Mouse (Mus musculus): ENCODE data around the gene B430306N03Rik. TPM values are rescaled to one million over a fixed set of nuclear protein-coding genes. Genes with fewer than 3 reads are reported as not detected.
"Not testable (repeated sequence)": the region's sequence is repeated elsewhere in the genome, so short reads cannot be mapped to it uniquely, and the experiment has no call there.

B430306N03Rik gene
- total RNA-seq, 2 experiments from 2014 or later, result not detected

DNA sequence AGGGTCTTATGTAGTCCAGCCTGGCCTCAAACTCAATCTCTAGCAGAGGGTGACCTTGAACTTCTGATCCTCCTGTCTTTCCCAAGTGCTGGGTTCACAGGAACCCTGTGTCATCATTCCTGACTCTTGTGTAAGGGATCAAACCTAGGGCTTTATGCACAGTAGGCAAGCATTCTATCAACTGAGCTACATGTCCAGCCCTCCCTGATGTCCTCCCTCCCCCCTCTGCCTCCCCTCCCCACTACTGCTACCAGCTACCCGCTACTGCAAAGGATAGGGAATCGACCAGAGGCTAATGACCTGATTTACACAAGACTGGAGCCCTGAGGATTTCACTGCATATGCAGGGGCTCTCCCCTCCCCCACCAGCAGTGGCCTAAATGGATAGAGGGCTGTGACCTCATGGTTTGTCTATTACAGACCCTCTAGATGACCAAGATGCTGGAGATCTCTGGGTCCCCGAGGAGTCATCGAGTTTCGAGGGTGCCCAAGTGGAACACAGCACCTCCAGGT is 34.8 kb downstream of the B430306N03Rik start:
- no peak for DNase-seq (ENCODE audit: extremely low spot score in 1 of 2, low spot score in 2 of 2)
- intact Hi-C loops (cut with DNase I), result no loop called here

DNA sequence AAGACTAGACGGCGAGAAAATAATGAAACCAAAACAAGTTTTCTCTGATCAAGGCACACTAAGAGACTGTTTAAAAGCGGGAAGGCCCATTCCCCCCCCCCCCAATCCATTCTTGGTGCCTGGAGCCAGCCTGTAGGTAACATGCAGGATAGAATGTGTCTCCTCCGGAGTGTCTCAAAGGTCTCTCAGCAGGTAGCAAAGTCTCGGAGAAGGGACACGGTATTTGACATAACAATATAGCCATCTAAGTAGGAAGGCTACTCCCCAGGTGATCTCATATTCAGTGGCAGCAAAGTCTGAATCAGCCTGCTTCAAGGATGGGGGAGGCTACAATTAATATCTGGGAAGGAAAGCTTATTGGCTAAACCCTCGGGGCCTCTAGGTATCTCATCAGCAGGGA is 37.0 kb downstream of the B430306N03Rik start:
- intact Hi-C loops (cut with DNase I); DNase-seq (ENCODE audit: extremely low spot score in 1 of 2, low spot score in 2 of 2): not testable (repeated sequence)

GRCm38 (mm10) chr17:48355822-48356221 is 39.9 kb downstream of the B430306N03Rik start:
- no peak for DNase-seq (ENCODE audit: extremely low spot score in 1 of 2, low spot score in 2 of 2)
- intact Hi-C loops (cut with DNase I), result no loop called here

DNA sequence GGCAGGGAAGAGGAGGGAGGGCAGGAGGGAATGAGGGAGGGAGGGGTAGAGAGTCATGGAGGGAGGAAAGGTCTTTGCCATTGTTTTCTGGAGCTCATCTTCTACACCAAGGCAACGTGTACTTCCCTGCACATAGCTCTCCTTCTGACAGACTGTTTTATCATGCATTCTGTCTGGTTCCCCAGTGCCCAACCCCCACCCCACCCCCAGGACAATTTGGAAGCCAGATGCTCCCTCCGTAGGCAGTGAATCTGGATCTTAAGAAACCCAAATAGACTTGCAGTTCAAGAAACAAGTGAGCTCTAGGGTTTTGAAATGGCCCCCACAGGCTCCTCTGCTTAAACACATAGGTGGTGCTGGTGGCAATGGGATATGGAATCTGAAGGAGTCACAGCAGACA is 42.0 kb downstream of the B430306N03Rik start:
- DNase-seq (ENCODE audit: extremely low spot score in 1 of 2, low spot score in 2 of 2), result no peak
- intact Hi-C loops (cut with DNase I), result no loop called here

DNA sequence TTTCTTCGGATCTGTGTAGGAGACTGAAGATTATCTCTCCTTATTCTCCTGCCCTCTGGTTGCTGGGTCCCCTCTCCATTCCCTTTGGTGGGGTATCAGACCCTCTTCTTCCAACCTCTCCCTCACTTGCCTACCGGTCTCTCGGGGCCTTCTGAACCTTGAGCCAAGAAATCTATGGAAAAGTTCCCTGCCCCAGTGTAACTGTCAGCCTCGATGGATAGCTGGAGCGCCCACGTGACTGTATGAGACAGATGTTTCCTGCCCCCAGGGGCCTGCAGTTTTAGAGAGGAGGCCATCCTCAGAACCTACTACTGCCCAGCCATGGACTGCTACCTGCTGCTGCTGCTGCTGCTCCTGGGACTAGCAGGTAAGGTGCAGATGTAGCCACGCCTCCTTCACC is 43.7 kb downstream of the B430306N03Rik start, which contains the start of gene Treml1:
Treml1 (plus strand) TSS at position 301 of the 400 bp plus-strand sequence.
- intact Hi-C loops (cut with DNase I), result no loop called here
- no peak for DNase-seq (ENCODE audit: extremely low spot score in 1 of 2, low spot score in 2 of 2)

GRCm38 (mm10) chr17:48360462-48360861 is 44.5 kb downstream of the B430306N03Rik start:
- intact Hi-C loops (cut with DNase I), result no loop called here
- DNase-seq (ENCODE audit: extremely low spot score in 1 of 2, low spot score in 2 of 2), result no peak

- intact Hi-C loops (cut with DNase I), result no loop called here
Measured at GRCm38 (mm10) chr17:48362346-48362745, 46.4 kb downstream of the B430306N03Rik start.

DNA sequence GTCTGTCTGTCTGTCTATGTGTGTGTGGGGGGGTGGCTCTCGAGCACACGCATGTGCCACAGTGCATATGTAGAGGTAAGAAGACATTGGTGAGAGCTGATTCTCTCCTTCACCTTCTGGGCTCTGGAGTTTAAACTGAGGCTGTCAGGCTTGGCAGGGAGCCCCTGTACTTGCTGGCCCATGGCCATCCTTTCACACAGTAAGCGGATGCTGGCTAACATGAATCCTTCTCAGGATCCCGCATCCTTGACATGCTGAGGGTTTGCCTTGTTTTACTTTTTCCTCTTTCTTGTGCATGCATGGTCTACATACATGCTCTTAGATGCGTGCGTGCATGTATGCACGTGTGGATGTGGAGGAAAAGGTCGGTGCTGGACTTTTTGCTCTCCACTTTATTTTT is 47.0 kb downstream of the B430306N03Rik start:
- DNase-seq (ENCODE audit: extremely low spot score in 1 of 2, low spot score in 2 of 2), result peak; percentile 64 to 68
- intact Hi-C loops (cut with DNase I), result no loop called here

More at GRCm38 (mm10) chr17:48362346-48362745, 46.4 kb downstream of the B430306N03Rik start:
- DNase-seq (ENCODE audit: extremely low spot score in 1 of 2, low spot score in 2 of 2), result no peak

DNA sequence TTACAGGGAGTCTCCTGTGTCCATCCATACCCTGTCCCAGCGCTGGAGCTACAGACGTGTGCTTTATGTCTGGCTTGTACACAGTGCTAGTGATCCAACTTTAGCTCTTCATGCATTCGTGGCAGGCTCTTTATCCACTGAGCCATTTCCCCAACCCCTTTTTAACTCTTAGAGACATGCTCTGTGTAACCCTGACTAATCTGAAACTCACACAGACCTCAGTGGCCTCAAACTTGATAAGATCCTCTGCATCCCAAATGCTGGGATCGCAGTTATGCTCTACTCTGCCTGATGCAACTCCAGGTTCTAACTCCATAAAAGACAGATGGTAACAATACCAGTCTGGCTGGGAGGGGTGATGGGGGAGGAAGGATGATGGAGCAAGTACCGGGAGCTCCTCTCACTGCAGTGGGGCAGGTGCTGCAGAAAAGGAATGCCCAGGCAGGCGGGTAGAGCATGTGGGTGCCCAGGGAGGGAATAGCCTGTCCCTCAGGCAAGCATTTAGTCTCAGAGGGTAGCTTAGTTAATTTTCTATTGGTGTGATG is 47.6 kb downstream of the B430306N03Rik start:
- DNase-seq (ENCODE audit: extremely low spot score in 1 of 2, low spot score in 2 of 2), result no peak
- intact Hi-C loops (cut with DNase I), result no loop called here

DNA sequence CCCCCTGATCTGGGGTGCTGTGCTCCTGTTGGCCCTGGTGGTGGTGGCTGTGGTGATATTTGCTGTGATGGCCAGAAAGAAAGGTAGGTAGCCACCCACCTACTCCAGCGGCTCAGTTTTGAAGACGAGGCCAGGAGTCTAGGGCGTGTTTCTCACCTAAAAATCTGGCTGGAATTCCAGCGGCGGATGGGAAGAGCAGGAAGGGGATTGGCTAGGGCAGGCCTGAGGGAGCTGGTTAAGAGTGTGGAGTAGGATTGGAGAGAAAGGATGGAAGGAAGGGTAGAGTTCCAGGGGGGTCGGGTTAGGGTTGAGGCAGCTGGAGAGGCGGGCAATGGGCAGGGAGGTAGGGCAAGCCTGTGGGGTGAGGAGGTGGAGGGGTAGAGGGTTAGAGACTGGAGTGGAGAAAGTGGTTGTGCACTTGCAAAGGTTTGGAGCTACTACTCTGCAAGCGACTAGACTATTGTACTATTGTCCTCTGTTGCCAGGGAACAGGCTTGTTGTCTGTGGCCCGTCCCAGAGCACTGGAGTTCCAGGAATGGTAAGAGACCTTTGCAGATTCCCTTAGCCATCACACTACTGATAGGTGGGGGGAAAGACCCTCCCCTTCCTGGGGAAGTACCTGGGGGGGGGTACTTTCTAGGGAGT is 49.7 kb downstream of the B430306N03Rik start:
- no peak for DNase-seq (ENCODE audit: extremely low spot score in 1 of 2, low spot score in 2 of 2)
- intact Hi-C loops (cut with DNase I), result no loop called here

- intact Hi-C loops (cut with DNase I), result no loop called here
- DNase-seq (ENCODE audit: extremely low spot score in 1 of 2, low spot score in 2 of 2), result no peak
Measured at GRCm38 (mm10) chr17:48366806-48367205, 50.9 kb downstream of the B430306N03Rik start.

- no peak for DNase-seq (ENCODE audit: extremely low spot score in 1 of 2, low spot score in 2 of 2)
- intact Hi-C loops (cut with DNase I), result no loop called here
Measured at GRCm38 (mm10) chr17:48371621-48372020, 55.7 kb downstream of the B430306N03Rik start.

DNA sequence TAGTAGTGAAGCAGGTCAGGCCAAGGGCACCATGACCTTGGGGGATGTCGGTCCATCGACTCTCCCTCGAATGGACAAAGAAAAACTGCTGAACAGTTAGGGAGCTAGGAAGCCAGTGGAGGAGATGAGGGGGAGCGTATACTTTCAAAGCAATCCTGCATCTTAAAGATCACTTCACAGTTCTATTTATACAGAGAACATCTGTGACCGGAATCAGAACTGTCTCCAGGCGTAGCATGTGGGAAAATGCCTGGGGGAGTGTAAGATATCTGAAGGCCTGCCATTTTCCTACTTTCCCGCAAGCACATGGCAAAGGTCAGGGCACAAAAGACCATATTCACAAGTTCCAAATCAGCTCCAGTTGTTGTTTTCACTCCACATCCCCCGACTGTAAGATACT is 57.0 kb downstream of the B430306N03Rik start:
- peak in 1 of 2 experiments; percentile 32 for DNase-seq (ENCODE audit: extremely low spot score in 1 of 2, low spot score in 2 of 2)
- intact Hi-C loops (cut with DNase I), result no loop called here

- DNase-seq (ENCODE audit: extremely low spot score in 1 of 2, low spot score in 2 of 2), result no peak
- intact Hi-C loops (cut with DNase I), result no loop called here
Measured at GRCm38 (mm10) chr17:48376102-48376501, 60.2 kb downstream of the B430306N03Rik start.

Other genes with a start within 250 kb of the B430306N03Rik start
- gene 1700067P10Rik, start 226.8 kb upstream of the B430306N03Rik start, total RNA-seq (2021), result not detected
- gene 9830107B12Rik, start 169.9 kb upstream of the B430306N03Rik start, total RNA-seq (2021), result not detected
- gene A530064D06Rik, start 148.9 kb upstream of the B430306N03Rik start, total RNA-seq (2021), result not detected
- not detected for gene Trem1, start 83.4 kb upstream of the B430306N03Rik start, total RNA-seq (2021)
- 1 to 10 TPM in 1 of 2 experiments, under 1 TPM in 1; 0.85 to 1.2 TPM for gene Trem3, start 68.4 kb upstream of the B430306N03Rik start, total RNA-seq (2021)
- gene Treml4, start 51.8 kb upstream of the B430306N03Rik start, total RNA-seq (2021), result not detected
- gene Treml2, start 16.6 kb upstream of the B430306N03Rik start, total RNA-seq (2021), result under 1 TPM; 0.36 to 0.51 TPM
- 1 to 10 TPM; 6.4 to 6.9 TPM for gene Trem2, start 30.3 kb downstream of the B430306N03Rik start, total RNA-seq (2021)
- gene Treml1, start 43.8 kb downstream of the B430306N03Rik start, total RNA-seq (2021), result under 1 TPM; 0.45 to 0.99 TPM
- 10 to 100 TPM; 33.3 to 34.3 TPM for gene Nfya, start 93.8 kb downstream of the B430306N03Rik start, total RNA-seq (2021)
- gene Oard1, start 93.9 kb downstream of the B430306N03Rik start, total RNA-seq (2021), result 10 to 100 TPM; 10.7 to 10.9 TPM
- gene Apobec2, start 116.8 kb downstream of the B430306N03Rik start, total RNA-seq (2021), result under 1 TPM; 0.24 TPM
- not detected for gene Tspo2, start 135.4 kb downstream of the B430306N03Rik start, total RNA-seq (2021)
- under 1 TPM; 0.15 to 0.26 TPM for gene Unc5cl, start 138.8 kb downstream of the B430306N03Rik start, total RNA-seq (2021)